Mouse (Mus musculus): ENCODE measurements around the gene Fcrl6. TPM values are rescaled to one million over a fixed set of nuclear protein-coding genes. Genes with fewer than 3 reads are reported as not detected.

Gene Fcrl6
- polyA plus RNA-seq (2015; fragmentation: Nextera tagmentation; extraction: Ambion mirVana), result not detected in 2 replicates

- no peak within 1 kb of the TSS for H3K4me3 ChIP-seq (ENCODE audit: low read length)
- H3K9ac ChIP-seq (replicated peaks; ENCODE audit: low read length), result no peak within 1 kb of the TSS
- H3K36me3 ChIP-seq (ENCODE audit: insufficient read depth, low read length), result no peaks in the 10 kb centered on the region
- H3K27ac ChIP-seq (ENCODE audit: low read length), result no peak within 1 kb of the TSS
- no peak for ATAC-seq (ENCODE audit: low FRiP score, low TSS enrichment)
- WGBS, result 61% methylated on average over 1 of the region's 1 CpGs
- H3K4me2 ChIP-seq (replicated peaks; ENCODE audit: low read depth, low read length), result no peak within 1 kb of the TSS
- H3K9me3 ChIP-seq (ENCODE audit: low read length), result no peaks in the 10 kb centered on the region
- H3K27me3 ChIP-seq (ENCODE audit: insufficient read depth, low read length), result no peaks in the 10 kb centered on the region
- no peaks in the 10 kb centered on the region for H3K4me1 ChIP-seq (ENCODE audit: insufficient read depth, low read length)
These were observed at the start of gene Fcrl6 for GRCm38 (mm10) chr1:172602326-172602725. TSS of gene Fcrl6 (minus strand) at chr1:172602551.

GRCm38 (mm10) chr1:172651288-172651987, 49.1 kb upstream of the Fcrl6 start:
- H3K4me1 ChIP-seq (ENCODE audit: insufficient read depth, low read length), result peaks cover 24% of the 10 kb centered on the region
- no peak overlapping the region for H3K27ac ChIP-seq (ENCODE audit: low read length)
- H3K4me3 ChIP-seq (ENCODE audit: low read length), result no peak overlapping the region
- no peaks in the 10 kb centered on the region for H3K36me3 ChIP-seq (ENCODE audit: insufficient read depth, low read length)
- no peak overlapping the region for H3K9ac ChIP-seq (replicated peaks; ENCODE audit: low read length)
- H3K27me3 ChIP-seq (ENCODE audit: insufficient read depth, low read length), result no peaks in the 10 kb centered on the region
- no peaks in the 10 kb centered on the region for H3K9me3 ChIP-seq (ENCODE audit: low read length)
- ATAC-seq (ENCODE audit: low FRiP score, low TSS enrichment), result peak; percentile 44; the same call in 1 of the 2 replicates
- 25% methylated on average over 10 of the region's 10 CpGs for WGBS
- H3K4me2 ChIP-seq (replicated peaks; ENCODE audit: low read depth, low read length), result no peak overlapping the region

DNA sequence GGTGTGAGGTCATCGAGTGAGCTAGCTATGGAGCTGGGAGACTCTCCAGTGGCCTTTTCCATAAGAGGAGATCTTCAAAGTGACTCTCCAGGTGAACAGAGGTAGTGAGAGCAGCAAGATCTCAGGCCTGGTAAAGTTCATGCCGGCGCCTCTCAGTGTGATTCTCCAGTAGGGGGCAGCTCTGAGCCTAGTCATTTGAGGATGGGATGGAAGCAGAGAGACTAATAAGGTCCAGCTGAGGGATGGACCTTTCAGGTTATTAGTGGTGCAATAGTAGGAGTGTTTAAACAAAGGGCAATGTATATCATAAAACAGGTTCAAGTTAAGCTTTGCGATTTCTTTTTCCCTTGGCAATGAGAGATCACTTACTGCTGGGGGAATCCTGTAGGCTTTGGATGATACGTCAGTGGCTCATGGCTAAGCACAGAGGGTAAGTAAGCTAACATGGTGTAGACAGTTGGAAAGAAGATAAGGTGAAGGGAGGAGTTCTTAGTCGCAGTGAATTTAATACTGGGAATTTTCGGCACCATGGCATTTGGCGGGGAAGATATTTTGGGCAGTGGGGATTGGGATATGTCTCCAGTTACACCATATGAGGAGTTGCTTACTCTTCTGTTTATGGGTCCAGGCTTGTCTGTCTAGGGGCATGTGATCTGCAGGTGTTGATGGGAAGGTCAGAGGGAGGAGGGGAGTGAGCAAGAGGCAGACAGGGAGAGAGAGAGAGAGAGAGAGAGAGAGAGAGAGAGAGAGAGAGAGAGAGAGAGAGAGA, 48.4 kb upstream of the Fcrl6 start:
- no peaks in the 10 kb centered on the region for H3K9me3 ChIP-seq (ENCODE audit: low read length)
- no peak overlapping the region for H3K9ac ChIP-seq (replicated peaks; ENCODE audit: low read length)
- no peaks in the 10 kb centered on the region for H3K27me3 ChIP-seq (ENCODE audit: insufficient read depth, low read length)
- H3K4me2 ChIP-seq (replicated peaks; ENCODE audit: low read depth, low read length), result no peak overlapping the region
- no peak overlapping the region for H3K4me3 ChIP-seq (ENCODE audit: low read length)
- H3K27ac ChIP-seq (ENCODE audit: low read length), result no peak overlapping the region
- H3K4me1 ChIP-seq (ENCODE audit: insufficient read depth, low read length), result peaks cover 24% of the 10 kb centered on the region
- peak; percentile 69; the same call in 1 of the 2 replicates for ATAC-seq (ENCODE audit: low FRiP score, low TSS enrichment)
- no peaks in the 10 kb centered on the region for H3K36me3 ChIP-seq (ENCODE audit: insufficient read depth, low read length)
- 41% methylated on average over 8 of the region's 8 CpGs for WGBS

GRCm38 (mm10) chr1:172649396-172649795, 47.0 kb upstream of the Fcrl6 start:
- no peaks in the 10 kb centered on the region for H3K27me3 ChIP-seq (ENCODE audit: insufficient read depth, low read length)
- no peak overlapping the region for H3K4me3 ChIP-seq (ENCODE audit: low read length)
- H3K9me3 ChIP-seq (ENCODE audit: low read length), result no peaks in the 10 kb centered on the region
- WGBS, result 74% methylated on average over 9 of the region's 9 CpGs
- no peak for ATAC-seq (ENCODE audit: low FRiP score, low TSS enrichment)
- H3K36me3 ChIP-seq (ENCODE audit: insufficient read depth, low read length), result no peaks in the 10 kb centered on the region
- peaks cover 24% of the 10 kb centered on the region for H3K4me1 ChIP-seq (ENCODE audit: insufficient read depth, low read length)
- H3K9ac ChIP-seq (replicated peaks; ENCODE audit: low read length), result no peak overlapping the region
- H3K27ac ChIP-seq (ENCODE audit: low read length), result no peak overlapping the region
- no peak overlapping the region for H3K4me2 ChIP-seq (replicated peaks; ENCODE audit: low read depth, low read length)

GRCm38 (mm10) chr1:172647236-172647635, 44.9 kb upstream of the Fcrl6 start:
- Histone ChIP-seq H3K27ac (ENCODE audit: low read length) (no peak overlapping the region), H3K36me3 (ENCODE audit: insufficient read depth, low read length) (no peaks in the 10 kb centered on the region), H3K4me3 (ENCODE audit: low read length) (no peak overlapping the region), H3K4me2 (replicated peaks; ENCODE audit: low read depth, low read length) (no peak overlapping the region), H3K4me1 (ENCODE audit: insufficient read depth, low read length) (peaks cover 22% of the 10 kb centered on the region), H3K9me3 (ENCODE audit: low read length) (no peaks in the 10 kb centered on the region), H3K9ac (replicated peaks; ENCODE audit: low read length) (no peak overlapping the region), H3K27me3 (ENCODE audit: insufficient read depth, low read length) (no peaks in the 10 kb centered on the region)
- ATAC-seq (ENCODE audit: low FRiP score, low TSS enrichment), result peak; percentile 22; the same call in 1 of the 2 replicates
- 29% methylated on average over 4 of the region's 4 CpGs for whole genome bisulfite sequencing

DNA sequence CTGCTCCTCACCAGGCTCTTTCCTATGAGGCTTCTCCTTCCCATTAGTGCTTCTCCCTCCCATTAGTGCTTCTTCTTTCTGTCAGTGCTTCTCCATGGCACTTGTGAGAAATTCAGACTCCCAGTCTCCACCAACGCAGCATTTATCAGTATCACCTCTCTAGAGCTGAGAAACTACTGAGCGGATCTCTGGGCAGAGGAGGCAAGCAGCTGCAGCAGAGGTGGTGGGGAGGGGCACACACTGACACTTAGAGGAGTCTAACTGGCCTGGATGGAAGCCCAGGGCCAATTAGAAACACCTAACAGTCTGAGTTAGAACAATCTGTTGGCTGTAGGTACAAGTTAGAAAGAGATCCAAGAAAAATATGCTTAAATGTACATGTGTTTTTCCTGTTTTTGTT, 36.4 kb upstream of the Fcrl6 start:
- no peak overlapping the region for H3K4me3 ChIP-seq (ENCODE audit: low read length)
- H3K36me3 ChIP-seq (ENCODE audit: insufficient read depth, low read length), result no peaks in the 10 kb centered on the region
- ATAC-seq (ENCODE audit: low FRiP score, low TSS enrichment), result no peak
- H3K9me3 ChIP-seq (ENCODE audit: low read length), result no peaks in the 10 kb centered on the region
- 40% methylated on average over 2 of the region's 2 CpGs for WGBS
- no peaks in the 10 kb centered on the region for H3K27me3 ChIP-seq (ENCODE audit: insufficient read depth, low read length)
- no peak overlapping the region for H3K27ac ChIP-seq (ENCODE audit: low read length)
- H3K4me2 ChIP-seq (replicated peaks; ENCODE audit: low read depth, low read length), result no peak overlapping the region
- no peak overlapping the region for H3K9ac ChIP-seq (replicated peaks; ENCODE audit: low read length)
- peaks cover 10% of the 10 kb centered on the region; the same call in 1 of the 2 replicates for H3K4me1 ChIP-seq (ENCODE audit: insufficient read depth, low read length)

GRCm38 (mm10) chr1:172637801-172638200, 35.5 kb upstream of the Fcrl6 start:
- Histone ChIP-seq H3K4me2 (replicated peaks; ENCODE audit: low read depth, low read length) (no peak overlapping the region), H3K9me3 (ENCODE audit: low read length) (no peaks in the 10 kb centered on the region), H3K4me3 (ENCODE audit: low read length) (no peak overlapping the region), H3K9ac (replicated peaks; ENCODE audit: low read length) (no peak overlapping the region), H3K27me3 (ENCODE audit: insufficient read depth, low read length) (no peaks in the 10 kb centered on the region), H3K27ac (ENCODE audit: low read length) (no peak overlapping the region), H3K4me1 (ENCODE audit: insufficient read depth, low read length) (peaks cover 10% of the 10 kb centered on the region; the same call in 1 of the 2 replicates), H3K36me3 (ENCODE audit: insufficient read depth, low read length) (no peaks in the 10 kb centered on the region)
- WGBS, result 51% methylated on average over 4 of the region's 4 CpGs
- ATAC-seq (ENCODE audit: low FRiP score, low TSS enrichment), result no peak

DNA sequence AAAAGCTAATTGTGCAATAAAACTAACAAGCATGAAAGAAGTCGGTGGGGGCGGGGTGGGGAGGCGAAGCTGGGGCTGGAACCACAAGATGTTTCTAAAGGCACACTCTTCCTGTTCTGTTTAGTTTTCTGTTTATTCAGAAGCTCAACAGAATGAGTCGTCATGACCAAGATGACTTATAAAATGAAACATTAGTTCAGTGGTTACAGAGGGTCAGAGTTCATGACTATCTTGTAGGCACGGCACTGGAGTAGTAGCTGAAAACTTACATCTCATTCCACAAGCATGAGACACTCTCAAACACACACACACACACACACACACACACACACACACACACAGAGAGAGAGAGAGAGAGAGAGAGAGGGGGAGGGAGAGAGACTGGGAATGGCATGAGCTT, 33.9 kb upstream of the Fcrl6 start:
- Histone ChIP-seq H3K27ac (ENCODE audit: low read length) (no peak overlapping the region), H3K27me3 (ENCODE audit: insufficient read depth, low read length) (no peaks in the 10 kb centered on the region), H3K4me1 (ENCODE audit: insufficient read depth, low read length) (peaks cover 10% of the 10 kb centered on the region; the same call in 1 of the 2 replicates), H3K9me3 (ENCODE audit: low read length) (no peaks in the 10 kb centered on the region), H3K4me2 (replicated peaks; ENCODE audit: low read depth, low read length) (no peak overlapping the region), H3K36me3 (ENCODE audit: insufficient read depth, low read length) (no peaks in the 10 kb centered on the region), H3K4me3 (ENCODE audit: low read length) (no peak overlapping the region), H3K9ac (replicated peaks; ENCODE audit: low read length) (no peak overlapping the region)
- ATAC-seq (ENCODE audit: low FRiP score, low TSS enrichment), result no peak
- WGBS, result 74% methylated on average over 5 of the region's 5 CpGs

DNA sequence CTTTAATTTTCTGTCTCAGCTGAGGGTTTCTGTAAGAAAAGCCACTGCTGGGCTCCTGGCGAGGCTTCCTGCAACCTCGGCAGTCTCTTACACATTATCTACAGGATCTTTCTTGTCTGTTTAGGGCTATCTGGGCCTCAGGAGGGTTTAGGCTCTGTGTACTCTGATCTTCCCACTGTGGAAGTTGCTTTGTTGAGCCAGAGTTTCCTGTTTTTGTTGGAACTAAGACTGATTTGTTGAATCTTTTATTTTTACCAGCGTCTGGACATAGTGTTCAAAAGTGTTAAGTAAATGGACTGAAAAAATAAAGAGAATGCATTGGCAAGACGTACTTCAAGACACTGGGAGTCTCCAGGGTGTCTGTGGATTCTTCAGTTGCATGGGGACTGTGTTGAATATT, 32.9 kb upstream of the Fcrl6 start:
- Histone ChIP-seq H3K4me1 (ENCODE audit: insufficient read depth, low read length) (peaks cover 10% of the 10 kb centered on the region; the same call in 1 of the 2 replicates), H3K4me3 (ENCODE audit: low read length) (no peak overlapping the region), H3K27me3 (ENCODE audit: insufficient read depth, low read length) (no peaks in the 10 kb centered on the region), H3K27ac (ENCODE audit: low read length) (peak overlapping the region; percentile 15; the same call in 1 of the 2 replicates), H3K36me3 (ENCODE audit: insufficient read depth, low read length) (no peaks in the 10 kb centered on the region), H3K9me3 (ENCODE audit: low read length) (no peaks in the 10 kb centered on the region), H3K4me2 (replicated peaks; ENCODE audit: low read depth, low read length) (no peak overlapping the region), H3K9ac (replicated peaks; ENCODE audit: low read length) (0 out of 2 replicates have a peak overlapping the region, but pooled peaks have one; percentile 4)
- 26% methylated on average over 4 of the region's 4 CpGs for WGBS
- ATAC-seq (ENCODE audit: low FRiP score, low TSS enrichment), result no peak

DNA sequence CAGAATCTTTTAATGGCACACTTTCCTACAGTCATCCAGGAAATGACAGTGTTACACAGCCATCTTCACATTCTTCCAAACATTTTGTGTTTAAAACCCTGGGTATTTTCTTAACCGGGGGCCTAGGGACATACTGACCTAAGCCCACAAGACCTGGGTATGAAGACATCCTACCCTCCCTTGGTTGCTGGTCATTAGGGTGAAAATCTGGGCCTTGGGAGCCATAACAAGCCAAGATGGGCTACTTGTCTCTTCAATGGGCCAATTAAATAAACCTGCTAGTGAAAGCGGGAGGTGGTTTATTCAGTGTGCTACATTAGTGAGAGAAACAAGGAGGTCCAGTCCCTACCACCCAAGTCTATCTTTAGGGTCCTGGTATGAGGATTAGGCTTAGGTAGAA, 31.8 kb upstream of the Fcrl6 start:
- no peak for ATAC-seq (ENCODE audit: low FRiP score, low TSS enrichment)
- Histone ChIP-seq H3K4me3 (ENCODE audit: low read length) (no peak overlapping the region), H3K9ac (replicated peaks; ENCODE audit: low read length) (no peak overlapping the region), H3K27ac (ENCODE audit: low read length) (no peak overlapping the region), H3K36me3 (ENCODE audit: insufficient read depth, low read length) (no peaks in the 10 kb centered on the region), H3K9me3 (ENCODE audit: low read length) (no peaks in the 10 kb centered on the region), H3K27me3 (ENCODE audit: insufficient read depth, low read length) (no peaks in the 10 kb centered on the region), H3K4me1 (ENCODE audit: insufficient read depth, low read length) (peaks cover 10% of the 10 kb centered on the region; the same call in 1 of the 2 replicates), H3K4me2 (replicated peaks; ENCODE audit: low read depth, low read length) (0 out of 2 replicates have a peak overlapping the region, but pooled peaks have one; percentile 3)
- 86% methylated on average over 2 of the region's 2 CpGs for WGBS

Measured in kidney, embryonic 16.5 days (tissue).